Mouse (Mus musculus): ENCODE results near the gene Iqcn. TPM values are rescaled to one million over a fixed set of nuclear protein-coding genes. Genes with fewer than 3 reads are reported as not detected.

The Iqcn gene
- total RNA-seq (2022) = under 1 TPM in 3 of 4 experiments, not detected in 1; 0.07 to 0.09 (median 0.08) TPM

GRCm38 (mm10) chr8:70703287-70703686 is at the start of gene Iqcn:
Gene Iqcn, plus strand, starts transcription at chr8:70703457.
- no peak for DNase-seq

GRCm38 (mm10) chr8:70654121-70654520 is 49.1 kb upstream of the Iqcn start:
- DNase-seq = no peak

GRCm38 (mm10) chr8:70655469-70655868 is 47.8 kb upstream of the Iqcn start:
- no peak for DNase-seq

GRCm38 (mm10) chr8:70656193-70656790 is 47.0 kb upstream of the Iqcn start:
- no peak for DNase-seq

- DNase-seq = no peak
These were observed 46.0 kb upstream of the Iqcn start for GRCm38 (mm10) chr8:70657214-70657613.

GRCm38 (mm10) chr8:70657739-70658138 is 45.5 kb upstream of the Iqcn start:
- DNase-seq = peak; percentile 84

GRCm38 (mm10) chr8:70658897-70659603 is 44.2 kb upstream of the Iqcn start:
- DNase-seq = no peak

GRCm38 (mm10) chr8:70659604-70660272 is 43.5 kb upstream of the Iqcn start:
- peak; percentile 92 for DNase-seq

- DNase-seq = no peak
These were observed 43.0 kb upstream of the Iqcn start, which contains the start of gene Pgpep1 for GRCm38 (mm10) chr8:70660273-70660725. Gene Pgpep1, minus strand, starts transcription at chr8:70660388.

- no peak for DNase-seq
These were observed 39.6 kb upstream of the Iqcn start for GRCm38 (mm10) chr8:70663691-70664090.

GRCm38 (mm10) chr8:70664631-70665030 is 38.6 kb upstream of the Iqcn start:
- DNase-seq = no peak

- DNase-seq = no peak
These were observed 37.7 kb upstream of the Iqcn start for GRCm38 (mm10) chr8:70665599-70665998.

GRCm38 (mm10) chr8:70667071-70667470 is 36.2 kb upstream of the Iqcn start:
- DNase-seq = no peak

- no peak for DNase-seq
These were observed 31.5 kb upstream of the Iqcn start for GRCm38 (mm10) chr8:70671615-70672324.

- no peak for DNase-seq
These were observed 30.8 kb upstream of the Iqcn start for GRCm38 (mm10) chr8:70672325-70673078.

GRCm38 (mm10) chr8:70673079-70673856 is 30.0 kb upstream of the Iqcn start, which contains the start of gene Lsm4:
Gene Lsm4, plus strand, starts transcription at chr8:70673248.
- DNase-seq = peak; percentile 97

GRCm38 (mm10) chr8:70674109-70674508 is 29.1 kb upstream of the Iqcn start:
- DNase-seq = no peak

GRCm38 (mm10) chr8:70674716-70675115 is 28.5 kb upstream of the Iqcn start:
- DNase-seq = no peak

- DNase-seq = no peak
These were observed 27.9 kb upstream of the Iqcn start for GRCm38 (mm10) chr8:70675336-70675735.

- no peak for DNase-seq
These were observed 25.7 kb upstream of the Iqcn start for GRCm38 (mm10) chr8:70677451-70678080.

GRCm38 (mm10) chr8:70678679-70679078 is 24.6 kb upstream of the Iqcn start:
- DNase-seq = no peak

All from adrenal gland, adult 8-10 months (tissue).